Mouse (Mus musculus): ENCODE data around the gene Siah1b. TPM values are rescaled to one million over a fixed set of nuclear protein-coding genes. Genes with fewer than 3 reads are reported as not detected.

Siah1b gene
- polyA plus RNA-seq (2012): 39.7 and 42.1 TPM in 2 replicates

GRCm38 (mm10) chrX:164076040-164076775 is at the start of gene Siah1b:
Gene Siah1b (minus strand): TSS chrX:164076493.
- no peak for TF ChIP-seq GATA1 (IDR thresholded peaks at IDR 0.05; ENCODE audit: low read length)

- no peak for TF ChIP-seq GATA1 (IDR thresholded peaks at IDR 0.05; ENCODE audit: low read length)
Measured at GRCm38 (mm10) chrX:164123942-164124341, 47.6 kb upstream of the Siah1b start.

- no peak for TF ChIP-seq GATA1 (IDR thresholded peaks at IDR 0.05; ENCODE audit: low read length)
Measured at GRCm38 (mm10) chrX:164113744-164114143, 37.5 kb upstream of the Siah1b start.

- no peak for TF ChIP-seq GATA1 (IDR thresholded peaks at IDR 0.05; ENCODE audit: low read length)
Measured at GRCm38 (mm10) chrX:164111146-164111545, 34.9 kb upstream of the Siah1b start.

GRCm38 (mm10) chrX:164102656-164103055 is 26.4 kb upstream of the Siah1b start:
- TF ChIP-seq GATA1 (IDR thresholded peaks at IDR 0.05; ENCODE audit: low read length): no peak

GRCm38 (mm10) chrX:164102198-164102597 is 25.9 kb upstream of the Siah1b start:
- TF ChIP-seq GATA1 (IDR thresholded peaks at IDR 0.05; ENCODE audit: low read length): no peak

- TF ChIP-seq GATA1 (IDR thresholded peaks at IDR 0.05; ENCODE audit: low read length): no peak
Measured at GRCm38 (mm10) chrX:164101483-164101882, 25.2 kb upstream of the Siah1b start.

GRCm38 (mm10) chrX:164095838-164096237 is 19.5 kb upstream of the Siah1b start:
- TF ChIP-seq GATA1 (IDR thresholded peaks at IDR 0.05; ENCODE audit: low read length): no peak

- TF ChIP-seq GATA1 (IDR thresholded peaks at IDR 0.05; ENCODE audit: low read length): no peak
Measured at GRCm38 (mm10) chrX:164093435-164093834, 17.1 kb upstream of the Siah1b start.

GRCm38 (mm10) chrX:164092300-164093169 is 16.2 kb upstream of the Siah1b start:
- TF ChIP-seq GATA1 (IDR thresholded peaks at IDR 0.05; ENCODE audit: low read length): no peak

GRCm38 (mm10) chrX:164089916-164090315 is 13.6 kb upstream of the Siah1b start:
- TF ChIP-seq GATA1 (IDR thresholded peaks at IDR 0.05; ENCODE audit: low read length): no peak

- TF ChIP-seq GATA1 (IDR thresholded peaks at IDR 0.05; ENCODE audit: low read length): no peak
Measured at GRCm38 (mm10) chrX:164088582-164088981, 12.3 kb upstream of the Siah1b start, which contains the start of gene Cltrn. Gene Cltrn (plus strand): TSS chrX:164088830.

GRCm38 (mm10) chrX:164082030-164082429 is 5.7 kb upstream of the Siah1b start:
- no peak for TF ChIP-seq GATA1 (IDR thresholded peaks at IDR 0.05; ENCODE audit: low read length)

GRCm38 (mm10) chrX:164068968-164069367 is 7.3 kb downstream of the Siah1b start:
- TF ChIP-seq GATA1 (IDR thresholded peaks at IDR 0.05; ENCODE audit: low read length): no peak

GRCm38 (mm10) chrX:164066185-164066584 is 10.1 kb downstream of the Siah1b start:
- no peak for TF ChIP-seq GATA1 (IDR thresholded peaks at IDR 0.05; ENCODE audit: low read length)

GRCm38 (mm10) chrX:164059070-164059469 is 17.2 kb downstream of the Siah1b start:
- no peak for TF ChIP-seq GATA1 (IDR thresholded peaks at IDR 0.05; ENCODE audit: low read length)

Measured in G1E-ER4 (cell line).